In the genomic region with DNA sequence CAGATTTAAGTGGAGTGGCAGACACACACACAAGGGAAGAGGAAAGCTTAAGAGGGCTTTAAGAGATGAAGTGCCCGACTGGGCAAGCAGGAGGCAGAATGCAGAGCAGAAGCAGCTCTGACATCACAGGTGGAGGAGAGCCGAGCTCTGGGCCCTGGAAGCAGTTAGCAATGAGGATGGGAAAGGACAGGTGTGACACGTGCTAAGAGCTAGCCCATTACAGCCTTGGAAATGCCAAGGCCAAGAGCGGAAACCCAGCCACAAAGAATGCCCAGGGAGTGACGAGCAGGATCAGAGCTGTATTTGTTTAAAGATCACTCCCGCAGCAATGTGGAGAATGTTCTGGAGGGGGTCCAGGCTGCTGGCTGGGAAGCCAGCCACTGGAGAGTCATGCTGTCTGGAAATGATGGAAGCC, we compare ENCODE assay signal across 8 mouse cellular contexts. TPM values are rescaled to one million over a fixed set of nuclear protein-coding genes. Genes with fewer than 3 reads are reported as not detected.
A peak's percentile ranks its signal among the peaks of the same experiment; 100 is the strongest.
DNase-seq lines count a peak whose midpoint lies in the region; ATAC-seq lines count a peak whose summit lies in the region.

No protein-coding gene starts in this region.

- intact Hi-C loops in left cerebral cortex, postnatal 36 days (cut with DNase I) = no loop called here

- H3K27ac ChIP-seq in neural tube, embryonic 12.5 days = no peak overlapping the region
- H3K27ac ChIP-seq in intestine, embryonic 15.5 days = peak overlapping the region; percentile 71
- H3K27ac ChIP-seq in midbrain, embryonic 12.5 days (replicated peaks) = peak overlapping the region; percentile 49; the same call in 1 of the 2 replicates

- ATAC-seq in neural tube, embryonic 12.5 days (ENCODE audit: low FRiP score, low read depth) = peak; percentile 34
- ATAC-seq in intestine, embryonic 15.5 days = peak; percentile 40
- no peak for ATAC-seq in midbrain, embryonic 12.5 days (ENCODE audit: low FRiP score, low read depth)

- DNase-seq in neural tube, embryonic 10.5 days (ENCODE audit: extremely low spot score, low spot score) = no peak
- peak; percentile 80 to 84 for DNase-seq in cerebellum, postnatal 14 days
- peak; percentile 84 for DNase-seq in gastrocnemius, postnatal 25 days
- DNase-seq in left cerebral cortex, postnatal 36 days (ENCODE audit: low spot score in 2 of 2) = peak; percentile 69 to 71
- peak; percentile 52 to 65 for DNase-seq in urinary bladder, postnatal 36 days (ENCODE audit: low spot score in 2 of 2)

- no peak overlapping the region for H3K4me3 ChIP-seq in neural tube, embryonic 12.5 days
- H3K4me3 ChIP-seq in intestine, embryonic 15.5 days (replicated peaks) = no peak overlapping the region
- H3K4me3 ChIP-seq in midbrain, embryonic 12.5 days = no peak overlapping the region

- peaks cover 3% of the 10 kb centered on the region; the same call in 1 of the 2 replicates for H3K36me3 ChIP-seq in neural tube, embryonic 12.5 days
- no peaks in the 10 kb centered on the region for H3K36me3 ChIP-seq in intestine, embryonic 15.5 days
- no peaks in the 10 kb centered on the region for H3K36me3 ChIP-seq in midbrain, embryonic 12.5 days

- no peaks in the 10 kb centered on the region for H3K27me3 ChIP-seq in neural tube, embryonic 12.5 days (replicated peaks)
- 0 out of 2 replicates have a peak, but pooled peaks cover 3% of the 10 kb centered on the region for H3K27me3 ChIP-seq in intestine, embryonic 15.5 days (replicated peaks)
- H3K27me3 ChIP-seq in midbrain, embryonic 12.5 days = no peaks in the 10 kb centered on the region

- 31% methylated on average over 6 of the region's 6 CpGs for WGBS in neural tube, embryonic 12.5 days
- WGBS in intestine, embryonic 15.5 days = 18% methylated on average over 6 of the region's 6 CpGs
- 20% methylated on average over 6 of the region's 6 CpGs for WGBS in midbrain, embryonic 12.5 days

- H3K4me2 ChIP-seq in neural tube, embryonic 12.5 days (replicated peaks) = peak overlapping the region; percentile 52
- H3K4me2 ChIP-seq in intestine, embryonic 15.5 days (replicated peaks) = peak overlapping the region; percentile 57
- H3K4me2 ChIP-seq in midbrain, embryonic 12.5 days (replicated peaks) = peak overlapping the region; percentile 50

- H3K4me1 ChIP-seq in neural tube, embryonic 12.5 days = peaks cover 45% of the 10 kb centered on the region
- peaks cover 44% of the 10 kb centered on the region for H3K4me1 ChIP-seq in intestine, embryonic 15.5 days (replicated peaks)
- peaks cover 44% of the 10 kb centered on the region for H3K4me1 ChIP-seq in midbrain, embryonic 12.5 days

- H3K9ac ChIP-seq in neural tube, embryonic 12.5 days = no peak overlapping the region
- no peak overlapping the region for H3K9ac ChIP-seq in intestine, embryonic 15.5 days
- H3K9ac ChIP-seq in midbrain, embryonic 12.5 days (replicated peaks) = peak overlapping the region; percentile 20; the same call in 1 of the 2 replicates

- no peaks in the 10 kb centered on the region for H3K9me3 ChIP-seq in neural tube, embryonic 12.5 days
- H3K9me3 ChIP-seq in intestine, embryonic 15.5 days = no peaks in the 10 kb centered on the region
- H3K9me3 ChIP-seq in midbrain, embryonic 12.5 days = no peaks in the 10 kb centered on the region

RNA-seq across cellular contexts. Expression of a gene that starts 15.3 kb away (rescaled TPM):
- 93.7 and 98.4 TPM in 2 replicates for polyA plus RNA-seq in neural tube, embryonic 12.5 days (2016; fragmentation: Nextera tagmentation; extraction: Ambion mirVana)
- total RNA-seq in gastrocnemius, postnatal 25 days (2021) = 10 to 100 TPM; 16.9 to 29.3 TPM
- 49.5 and 52.3 TPM in 2 replicates for polyA plus RNA-seq in intestine, embryonic 15.5 days (2015; fragmentation: Nextera tagmentation; extraction: Ambion mirVana)
- total RNA-seq in left cerebral cortex, postnatal 36 days (2021) = 10 to 100 TPM; 37.4 to 42.5 TPM
- 107 and 110 TPM in 2 replicates for polyA plus RNA-seq in midbrain, embryonic 12.5 days (2016; fragmentation: Nextera tagmentation; extraction: Ambion mirVana)

RNA-seq across cellular contexts. Expression of a gene that starts 38.3 kb away (rescaled TPM):
- polyA plus RNA-seq in neural tube, embryonic 12.5 days (2016; fragmentation: Nextera tagmentation; extraction: Ambion mirVana) = 70.5 and 83.8 TPM in 2 replicates
- 10 to 100 TPM; 32.6 to 41.3 TPM for total RNA-seq in gastrocnemius, postnatal 25 days (2021)
- polyA plus RNA-seq in intestine, embryonic 15.5 days (2015; fragmentation: Nextera tagmentation; extraction: Ambion mirVana) = 101 and 109 TPM in 2 replicates
- 10 to 100 TPM; 42.6 to 46.5 TPM for total RNA-seq in left cerebral cortex, postnatal 36 days (2021)
- 72.7 and 80.1 TPM in 2 replicates for polyA plus RNA-seq in midbrain, embryonic 12.5 days (2016; fragmentation: Nextera tagmentation; extraction: Ambion mirVana)
